Mouse (Mus musculus) naive thymus-derived CD4-positive, alpha-beta T cell, adult 2 months (primary cell): ENCODE measurements around the gene Elavl3.

Experiments
- DNase-seq: peaks from one replicate; pipeline ENCODE4 v3.0.0-alpha.2; 2011; ENCODE audit warnings: low read depth

The Elavl3 gene

GRCm38 (mm10) chr9:22003163-22003554 is 48.7 kb downstream of the Elavl3 start:
- DNase-seq = no peak

DNA sequence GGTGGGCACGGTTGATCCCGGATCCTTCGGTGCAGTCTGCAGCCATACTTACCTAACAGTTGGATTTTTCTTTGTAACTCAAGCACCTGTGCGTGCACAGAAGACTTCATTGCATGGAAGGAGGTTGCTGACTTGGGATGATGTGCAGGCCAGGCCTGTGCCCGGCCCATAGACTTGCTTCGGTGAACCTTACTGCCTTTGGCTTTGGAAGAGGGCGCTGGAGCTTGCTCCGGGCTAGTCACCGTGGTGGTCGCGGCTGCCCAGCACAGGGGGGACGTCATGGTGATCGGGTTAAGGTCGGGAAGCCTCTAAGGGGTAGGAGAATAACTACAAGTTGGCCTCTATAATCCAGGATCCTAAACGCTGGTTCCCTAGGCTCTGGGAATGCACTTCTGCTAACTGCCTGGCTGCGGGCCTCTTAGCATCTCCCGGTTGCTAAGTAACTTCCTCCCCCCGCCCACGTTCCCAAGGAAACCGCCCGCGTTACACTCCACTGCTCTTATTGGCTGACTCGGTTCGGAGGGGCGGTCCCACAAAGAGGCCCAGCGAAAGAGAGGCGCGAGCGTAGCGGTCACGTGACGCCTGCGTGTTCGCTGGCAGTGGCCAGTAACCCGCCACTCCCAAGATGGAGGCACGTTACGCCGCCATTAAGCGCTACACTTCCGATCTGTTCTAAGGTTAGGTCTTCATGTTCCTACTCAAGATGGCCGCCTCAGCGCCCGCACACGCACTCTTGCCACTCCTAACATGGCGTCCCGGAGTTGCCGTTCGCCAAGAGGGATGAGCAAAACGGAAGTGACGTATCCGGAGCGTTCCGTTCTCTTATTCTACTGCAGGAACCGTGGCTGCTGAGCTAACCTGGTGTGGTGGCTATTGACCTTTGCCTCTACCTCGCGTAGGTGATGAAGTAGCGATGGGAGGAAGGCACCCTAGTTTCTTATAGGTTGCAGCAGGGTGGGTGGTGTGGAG is 49.3 kb downstream of the Elavl3 start, which contains the start of the genes Ccdc151 and Prkcsh:
Gene Ccdc151 (minus strand): TSS at position 441 of the 969 bp plus-strand sequence.
Gene Prkcsh (plus strand): TSS at position 613 of the 969 bp plus-strand sequence.
- peak; percentile 100 for DNase-seq

GRCm38 (mm10) chr9:22001633-22002032 is 50.2 kb downstream of the Elavl3 start:
- DNase-seq = no peak

DNA sequence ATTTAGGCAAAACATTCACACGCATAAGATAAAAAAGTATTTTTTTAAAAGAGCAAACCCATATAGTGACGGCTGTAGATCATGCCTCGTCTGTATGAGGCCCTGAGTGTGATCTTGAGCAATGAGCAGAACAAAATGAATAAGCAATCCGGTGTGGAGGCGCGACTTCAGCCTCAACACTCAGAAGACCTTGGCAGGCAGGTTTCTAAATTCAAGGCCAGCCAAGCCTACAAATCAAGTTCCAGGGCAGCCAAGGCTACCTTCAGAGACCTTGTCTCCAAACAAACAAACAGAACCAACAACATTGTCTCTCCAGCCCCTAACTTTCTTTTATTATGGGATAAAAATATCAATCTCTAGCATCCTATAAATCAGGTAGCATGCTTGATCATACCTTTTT is 51.5 kb downstream of the Elavl3 start:
- DNase-seq = no peak

- no peak for DNase-seq
These were observed 55.5 kb downstream of the Elavl3 start for GRCm38 (mm10) chr9:21996178-21996867.

- DNase-seq = no peak
These were observed 59.6 kb downstream of the Elavl3 start for GRCm38 (mm10) chr9:21992227-21992626.

DNA sequence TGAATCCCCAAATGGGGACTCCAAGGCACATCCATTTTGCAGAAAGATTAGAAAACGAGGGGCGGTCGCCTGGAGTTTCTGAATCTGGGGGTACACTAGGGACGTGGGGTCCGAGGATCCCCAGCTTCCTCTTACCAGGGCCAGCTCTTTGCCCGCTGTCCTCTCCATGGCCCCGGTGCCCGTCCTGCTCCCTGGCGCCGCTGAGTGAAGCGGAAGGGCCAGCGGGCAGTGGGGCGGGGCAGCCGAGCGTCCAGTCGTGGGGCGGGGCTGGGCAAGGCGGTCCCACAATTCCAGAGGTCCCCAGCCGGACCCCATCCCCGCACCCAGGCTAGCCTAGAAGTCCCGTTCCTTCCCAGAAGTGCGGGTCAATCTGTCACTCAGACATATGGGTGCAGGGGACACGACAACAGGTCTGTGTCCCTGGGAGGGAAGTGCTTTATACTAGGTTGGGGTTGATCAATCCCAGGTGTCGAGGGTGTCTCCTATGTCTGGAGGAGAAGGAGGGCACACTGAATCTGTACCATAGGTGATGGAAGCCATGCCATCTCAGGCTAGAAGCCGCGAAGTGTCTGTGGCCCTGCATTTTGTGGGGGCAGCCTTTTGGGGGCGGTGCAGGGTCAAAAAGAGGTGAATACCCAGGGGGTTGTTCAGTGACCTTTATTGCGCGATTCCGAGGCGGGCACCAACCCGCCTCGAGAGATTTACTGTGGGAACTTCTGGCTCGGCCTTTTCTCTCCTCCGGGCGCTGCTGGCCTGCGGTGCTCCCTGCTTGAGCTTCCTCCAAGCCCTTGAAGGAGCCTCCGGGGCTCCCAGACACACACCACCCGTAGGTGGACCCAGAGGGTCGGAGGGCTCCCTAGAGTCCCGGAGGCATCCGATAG is 62.4 kb downstream of the Elavl3 start, which contains the start of gene Rgl3:
Gene Rgl3 (minus strand): TSS at position 217 of the 881 bp plus-strand sequence.
- no peak for DNase-seq

- DNase-seq = no peak
These were observed 63.3 kb downstream of the Elavl3 start for GRCm38 (mm10) chr9:21988421-21989101.

DNA sequence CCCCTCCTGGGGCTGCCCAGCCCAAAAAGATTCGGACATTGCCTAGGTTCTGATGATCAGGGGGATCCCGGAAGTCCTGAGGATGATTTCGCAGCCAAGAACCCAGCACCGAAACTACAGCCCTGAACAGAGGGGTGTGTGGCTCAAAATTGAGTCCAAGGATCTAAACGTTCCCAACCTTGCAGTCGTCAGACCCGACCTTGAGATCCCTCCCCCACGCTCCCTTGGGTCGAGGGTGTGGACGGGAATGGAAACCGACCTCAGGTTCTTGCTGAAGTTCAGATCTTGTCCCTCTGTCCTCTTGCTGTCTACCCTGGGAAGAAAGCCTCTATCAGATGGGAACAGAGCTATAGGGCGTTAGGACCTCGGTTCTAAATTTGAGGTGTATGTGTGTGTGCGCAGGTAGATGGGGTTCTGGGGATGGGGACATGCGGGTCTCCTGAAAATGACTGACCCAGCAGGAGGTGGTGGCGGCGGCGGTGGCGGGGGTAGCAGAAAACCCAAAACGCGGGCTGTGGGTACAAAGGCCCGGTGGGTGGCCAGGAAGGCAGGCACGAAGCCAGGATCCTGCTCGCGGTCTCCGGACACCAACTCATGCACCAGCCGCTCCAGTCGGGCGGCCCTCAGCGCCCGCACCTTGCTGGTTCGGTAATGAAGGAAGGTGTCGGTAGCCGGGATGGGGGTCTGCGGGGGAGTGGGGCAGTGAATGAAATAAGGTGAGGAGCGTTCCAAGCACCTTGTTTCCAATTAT is 64.1 kb downstream of the Elavl3 start:
- DNase-seq = no peak

- DNase-seq = no peak
These were observed 67.9 kb downstream of the Elavl3 start for GRCm38 (mm10) chr9:21983911-21984310.

- no peak for DNase-seq
These were observed 73.3 kb downstream of the Elavl3 start for GRCm38 (mm10) chr9:21978398-21979128.

DNA sequence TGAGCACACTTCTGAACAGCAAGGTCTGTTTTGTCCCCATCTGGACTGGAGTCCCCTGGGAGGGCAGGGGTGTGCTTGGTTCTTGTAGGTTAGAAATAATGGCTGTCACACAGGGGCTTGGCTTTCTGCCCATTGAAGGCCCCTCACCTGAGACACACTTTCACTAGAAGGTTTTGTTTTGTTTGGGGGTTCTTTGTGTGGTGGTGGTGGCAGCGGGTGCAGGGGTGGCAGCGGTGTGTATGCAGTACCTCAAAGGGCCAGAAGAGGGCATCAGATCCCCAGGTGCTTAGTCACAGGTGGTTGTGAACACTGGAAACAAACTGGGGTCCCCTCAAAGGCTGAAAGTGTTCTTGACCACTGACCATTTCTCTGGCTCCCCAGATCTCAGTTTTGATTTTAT is 73.9 kb downstream of the Elavl3 start:
- peak; percentile 75 for DNase-seq

GRCm38 (mm10) chr9:21977331-21977730 is 74.5 kb downstream of the Elavl3 start:
- no peak for DNase-seq

- DNase-seq = no peak
These were observed 75.1 kb downstream of the Elavl3 start for GRCm38 (mm10) chr9:21976626-21977175.

DNA sequence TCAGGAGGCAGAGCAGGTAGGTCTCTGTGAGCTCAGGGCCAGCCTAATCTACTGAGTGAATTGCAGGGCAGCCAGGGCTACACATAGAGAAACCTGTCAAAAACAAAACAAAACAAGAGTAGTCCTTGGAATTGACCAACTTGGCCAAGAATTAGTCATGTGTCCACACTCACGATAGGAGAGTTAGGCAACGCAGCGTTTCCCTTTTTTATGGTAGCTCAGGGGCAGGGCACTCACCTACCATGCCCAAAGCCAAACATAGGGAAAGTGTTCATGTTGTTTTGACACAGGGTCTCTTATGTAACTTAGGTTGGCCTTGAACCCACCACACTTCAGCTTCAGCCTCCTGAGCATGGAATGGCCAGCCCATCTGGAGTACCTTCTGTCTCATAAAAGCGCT is 82.5 kb downstream of the Elavl3 start:
- DNase-seq = no peak

- DNase-seq = no peak
These were observed 82.9 kb downstream of the Elavl3 start for GRCm38 (mm10) chr9:21968883-21969282.
